Mouse (Mus musculus): ENCODE data around the gene Mvb12b. TPM values are rescaled to one million over a fixed set of nuclear protein-coding genes. Genes with fewer than 3 reads are reported as not detected.

Gene Mvb12b
- total RNA-seq, 1 experiment from 2014 or later, result 20.9 TPM

DNA sequence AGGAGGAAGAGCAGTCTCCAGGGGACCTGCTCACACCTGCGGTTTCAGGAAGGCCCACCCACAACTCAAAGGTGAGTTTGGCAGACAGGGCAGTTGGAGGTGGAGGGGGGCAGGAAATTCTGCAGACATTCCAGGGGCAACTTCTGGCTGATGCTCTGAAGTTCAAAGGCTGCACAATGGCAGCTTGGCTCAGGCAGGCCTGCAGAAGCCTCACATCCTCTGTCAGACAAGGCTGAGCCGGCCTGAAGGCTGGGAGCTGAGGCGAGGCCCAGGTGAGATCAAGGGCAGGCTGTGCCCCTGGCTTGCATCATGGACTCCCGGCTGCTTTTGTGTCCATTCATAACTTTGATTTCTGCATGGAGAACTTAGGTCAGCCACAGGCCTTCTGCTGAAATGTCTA lies 41.1 kb downstream of the Mvb12b start:
- no peak for DNase-seq

DNA sequence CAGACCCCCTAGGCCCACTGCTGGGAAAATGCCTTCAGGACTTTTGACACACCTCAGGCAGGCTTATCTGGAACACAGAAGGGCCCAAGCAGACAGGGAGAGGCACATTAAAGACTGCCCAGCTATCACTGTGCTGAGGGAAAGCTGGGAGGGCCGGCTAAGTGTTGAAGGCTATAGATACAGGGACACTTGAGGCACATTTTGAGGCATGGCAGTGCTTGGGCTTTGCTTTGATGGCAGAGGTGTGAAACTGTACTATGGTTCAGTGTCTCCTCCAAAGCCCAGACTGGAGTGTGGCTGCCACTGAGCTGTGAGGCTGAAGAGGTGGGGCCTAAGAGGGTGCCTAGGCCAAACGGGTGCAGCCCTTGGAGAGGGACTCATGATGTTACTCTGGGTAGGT lies 44.1 kb downstream of the Mvb12b start:
- no peak for DNase-seq

GRCm38 (mm10) chr2:33842983-33843577 lies 44.7 kb downstream of the Mvb12b start:
- DNase-seq, result no peak

- DNase-seq, result no peak
These were observed 45.8 kb downstream of the Mvb12b start for GRCm38 (mm10) chr2:33841980-33842379.

DNA sequence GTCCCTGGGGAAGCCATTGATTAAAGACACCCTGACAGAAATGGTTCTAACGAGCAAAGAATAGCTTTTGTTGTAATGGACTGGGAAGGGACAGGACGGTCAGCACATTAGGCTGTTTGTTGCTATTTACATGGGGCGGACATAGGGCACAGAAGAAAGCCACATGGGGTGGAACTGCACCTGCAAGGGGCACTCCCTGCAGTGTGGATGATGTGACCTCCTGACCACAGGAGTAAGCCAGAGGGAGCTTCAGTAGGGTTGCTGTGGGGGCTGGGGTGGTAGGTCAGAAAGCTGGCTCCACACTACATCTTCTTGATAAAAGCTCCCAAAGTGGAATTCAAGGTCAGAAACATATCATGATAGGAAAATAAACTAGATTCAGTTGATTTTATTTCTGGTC lies 47.3 kb downstream of the Mvb12b start:
- no peak for DNase-seq

GRCm38 (mm10) chr2:33839252-33839651 lies 48.5 kb downstream of the Mvb12b start:
- no peak for DNase-seq

- no peak for DNase-seq
These were observed 50.4 kb downstream of the Mvb12b start for GRCm38 (mm10) chr2:33837297-33837696.

DNA sequence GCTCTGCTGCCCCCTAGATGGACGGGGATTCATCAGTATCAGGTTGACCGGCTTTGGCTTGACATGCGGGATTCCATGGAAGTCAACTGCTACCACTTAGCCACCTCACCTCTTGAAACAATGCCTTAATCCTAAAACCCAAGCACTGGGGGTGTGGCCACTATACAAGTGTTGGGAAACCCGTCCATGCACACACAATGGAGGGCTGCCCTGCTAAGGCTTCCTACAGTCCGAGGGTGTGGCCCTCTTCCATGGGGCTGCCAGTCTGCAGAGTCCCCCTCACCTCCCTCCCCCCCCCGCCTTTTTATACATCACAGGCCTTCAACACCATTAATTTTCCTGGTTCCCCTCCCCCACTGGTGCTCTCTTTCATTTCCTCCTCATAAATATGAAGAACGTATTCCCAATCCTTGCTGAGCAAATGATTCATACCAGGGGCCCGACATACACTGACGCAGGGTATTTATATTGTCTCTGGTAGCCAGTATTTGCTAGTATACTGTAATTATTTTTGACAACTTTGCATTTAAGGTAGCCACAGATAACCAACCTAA lies 51.0 kb downstream of the Mvb12b start:
- DNase-seq, result no peak

DNA sequence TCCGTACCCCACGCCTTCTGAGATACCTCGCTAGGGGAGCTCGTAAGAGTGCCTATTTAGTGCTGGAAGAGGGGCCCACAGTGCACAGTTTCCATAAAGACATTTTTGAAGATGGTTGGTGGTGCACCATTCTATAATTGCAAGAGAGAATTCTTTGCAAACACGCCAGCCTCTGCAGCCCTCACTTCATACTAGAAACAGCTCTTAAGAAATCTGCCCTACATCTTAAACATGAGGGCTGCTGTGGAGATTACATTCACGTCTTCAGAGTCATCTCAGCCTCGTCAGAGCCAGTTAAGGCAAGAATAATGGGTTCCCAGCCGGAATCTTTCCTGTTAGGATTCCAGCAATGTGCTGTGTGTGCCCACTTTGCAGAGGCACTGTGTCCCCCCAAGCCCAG lies 52.7 kb downstream of the Mvb12b start:
- DNase-seq, result no peak

DNA sequence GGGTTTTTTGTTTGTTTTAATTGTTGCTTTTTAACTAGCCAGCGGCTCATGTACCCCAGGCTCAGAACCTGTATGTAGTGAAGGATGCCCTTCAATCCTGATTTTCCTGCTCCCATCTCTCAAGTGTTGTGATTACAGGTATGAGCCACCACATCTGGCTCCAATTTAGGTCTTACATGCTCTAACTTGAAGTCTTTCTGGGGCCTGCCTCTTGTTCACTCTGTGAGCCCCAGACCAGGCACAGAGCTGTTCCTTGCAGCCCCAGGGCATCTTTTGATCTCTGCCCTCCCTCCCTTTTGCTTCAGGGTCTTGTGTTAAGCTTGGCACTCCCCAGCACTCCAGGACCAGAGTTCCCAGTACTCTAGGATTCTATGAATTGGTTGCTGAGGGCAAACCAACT lies 53.8 kb downstream of the Mvb12b start:
- DNase-seq, result no peak

DNA sequence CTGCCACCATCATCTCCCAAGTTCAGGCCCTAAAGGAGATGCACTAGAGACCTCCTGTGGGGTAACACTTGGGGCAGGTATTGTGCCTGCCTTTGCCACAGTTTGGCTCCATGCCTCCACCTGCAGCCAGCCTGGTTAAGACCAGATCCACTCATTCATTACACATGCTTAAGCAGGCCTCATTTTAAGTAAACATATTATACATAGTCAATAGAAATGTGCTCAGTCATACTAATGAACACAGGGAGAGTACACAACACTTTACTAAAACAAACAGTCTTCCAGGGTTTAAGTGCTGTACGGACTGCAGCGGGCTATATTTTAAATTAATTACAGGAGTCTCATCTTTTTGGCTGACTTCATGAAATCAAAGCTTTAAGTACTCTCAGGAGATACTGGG lies 57.9 kb downstream of the Mvb12b start:
- DNase-seq, result no peak

DNA sequence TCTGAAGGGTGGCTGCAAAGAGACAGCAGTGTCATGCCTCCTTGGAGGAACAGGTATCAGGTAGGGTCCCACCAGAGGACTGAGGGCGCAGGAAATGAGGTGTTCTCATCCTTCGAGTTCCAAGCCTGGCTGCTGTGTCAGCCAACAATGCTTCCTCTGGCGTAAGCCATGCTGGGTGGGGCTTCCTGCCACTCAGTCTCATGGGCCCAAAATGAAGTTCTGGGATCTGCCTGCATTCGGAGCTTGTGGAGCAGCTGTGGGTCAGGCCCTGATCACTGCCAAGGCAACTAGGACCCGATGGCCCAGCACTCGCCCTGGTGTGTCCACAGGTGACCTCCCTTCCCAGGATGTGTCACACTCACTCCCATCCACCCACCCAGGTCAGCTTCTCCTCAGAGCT lies 61.0 kb downstream of the Mvb12b start:
- DNase-seq, result no peak

DNA sequence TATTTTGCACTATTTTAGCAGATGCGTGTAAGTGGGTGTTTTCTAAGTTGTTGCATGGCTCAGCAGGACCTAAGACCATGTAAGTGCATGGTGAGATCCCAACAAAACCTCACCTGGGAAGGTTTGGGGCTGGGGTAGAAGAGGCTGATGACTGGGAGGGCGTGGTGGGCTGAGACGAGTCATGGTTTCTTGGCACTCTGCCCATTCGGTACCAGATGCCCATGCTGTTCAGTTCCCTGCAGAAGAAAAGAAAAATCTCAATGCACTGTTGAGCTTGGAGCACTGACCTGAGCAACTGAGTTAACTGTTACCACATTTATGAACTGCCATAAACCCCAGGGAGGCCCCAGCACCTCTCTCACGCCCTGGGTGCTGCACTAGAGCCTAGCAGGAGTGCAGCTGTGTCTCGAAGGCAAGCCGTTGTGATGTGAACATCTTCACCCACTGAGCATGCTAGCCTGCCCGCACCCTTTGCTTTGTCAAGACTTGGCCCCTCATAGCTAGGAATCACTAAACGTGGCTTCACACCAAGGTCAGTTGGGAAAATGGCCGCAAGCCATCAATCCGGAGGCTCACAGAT lies 62.7 kb downstream of the Mvb12b start:
- DNase-seq, result no peak

DNA sequence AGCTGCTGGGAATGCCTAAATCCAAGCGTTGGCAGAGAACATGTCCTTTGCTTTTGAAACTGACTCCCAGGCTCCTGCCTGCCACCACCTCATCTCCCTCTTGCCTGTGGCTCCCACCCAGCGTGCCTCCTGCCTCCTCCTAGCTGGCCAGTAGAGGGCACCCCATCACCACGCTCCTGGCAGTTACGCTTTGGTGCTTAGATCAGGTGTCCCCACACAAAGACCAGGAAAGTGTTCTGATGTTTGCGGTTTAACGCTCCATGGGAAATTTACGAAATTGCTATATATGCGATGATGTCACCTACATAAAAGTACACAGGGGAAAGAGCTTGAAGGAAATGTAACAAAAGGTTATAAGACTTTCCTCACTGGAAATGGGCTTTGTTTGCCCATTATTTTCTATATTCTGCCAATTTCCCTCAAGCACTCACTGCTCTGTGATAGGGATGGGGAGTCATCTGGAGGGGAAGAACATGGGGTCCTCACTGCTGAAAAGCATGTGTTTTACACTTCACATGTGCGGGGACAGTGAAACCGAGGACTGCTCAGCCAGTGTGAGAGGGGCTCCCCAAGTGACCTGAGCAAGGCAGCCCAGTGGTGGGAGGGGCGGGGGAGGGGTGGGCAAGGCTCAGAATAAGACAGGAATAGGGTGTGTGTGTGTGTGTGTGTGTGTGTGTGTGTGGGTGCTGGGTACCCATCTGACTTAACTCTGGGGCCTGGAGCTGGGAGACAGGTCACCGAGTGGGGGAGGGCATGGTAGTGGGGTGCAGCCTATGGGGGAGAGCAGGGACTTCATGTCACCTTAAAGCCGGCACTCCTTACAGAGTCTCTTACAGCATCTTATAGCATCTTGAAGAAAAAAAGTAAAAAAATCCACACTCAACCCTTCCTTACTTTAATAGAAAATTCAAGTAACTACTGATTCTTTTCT lies 65.8 kb downstream of the Mvb12b start:
- peak; percentile 82 for DNase-seq

DNA sequence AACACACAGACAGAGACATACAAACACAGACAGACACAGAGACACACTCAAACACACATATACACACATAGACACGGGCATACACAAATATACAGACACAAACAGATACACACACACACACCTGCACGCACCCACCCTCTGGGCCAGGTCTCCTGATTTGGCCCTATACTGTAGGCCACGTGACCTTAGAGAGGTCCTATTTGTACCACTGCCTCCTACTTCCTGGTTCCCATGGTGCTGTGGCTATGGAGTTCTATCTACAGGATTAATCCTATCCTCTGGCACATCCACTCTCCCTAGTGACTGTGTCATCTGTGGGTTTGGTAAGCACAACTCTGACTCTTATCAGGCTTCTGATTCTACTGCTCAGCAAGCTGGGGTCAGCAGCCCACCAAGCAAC lies 67.3 kb downstream of the Mvb12b start:
- no peak for DNase-seq

DNA sequence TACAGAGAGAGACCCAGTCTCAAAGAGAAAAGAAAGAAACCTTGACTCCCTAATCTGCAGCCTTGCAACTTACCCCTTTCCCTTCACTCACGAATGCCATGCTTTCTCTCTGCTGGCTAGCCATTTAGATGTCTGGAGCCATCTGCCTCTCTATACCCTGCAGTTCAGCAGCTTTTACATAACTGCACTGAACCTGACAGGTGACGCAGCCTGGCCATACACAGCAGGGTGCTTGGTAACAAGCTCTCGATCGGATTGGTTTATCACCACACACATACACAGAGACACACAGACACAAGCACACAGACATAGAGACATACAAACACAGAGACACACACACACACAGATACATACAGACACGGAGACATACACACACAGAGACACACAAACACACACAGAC lies 67.7 kb downstream of the Mvb12b start:
- DNase-seq, result no peak

GRCm38 (mm10) chr2:33818385-33818784 lies 69.4 kb downstream of the Mvb12b start:
- DNase-seq, result no peak

- no peak for DNase-seq
These were observed 69.9 kb downstream of the Mvb12b start for GRCm38 (mm10) chr2:33817663-33818346.

DNA sequence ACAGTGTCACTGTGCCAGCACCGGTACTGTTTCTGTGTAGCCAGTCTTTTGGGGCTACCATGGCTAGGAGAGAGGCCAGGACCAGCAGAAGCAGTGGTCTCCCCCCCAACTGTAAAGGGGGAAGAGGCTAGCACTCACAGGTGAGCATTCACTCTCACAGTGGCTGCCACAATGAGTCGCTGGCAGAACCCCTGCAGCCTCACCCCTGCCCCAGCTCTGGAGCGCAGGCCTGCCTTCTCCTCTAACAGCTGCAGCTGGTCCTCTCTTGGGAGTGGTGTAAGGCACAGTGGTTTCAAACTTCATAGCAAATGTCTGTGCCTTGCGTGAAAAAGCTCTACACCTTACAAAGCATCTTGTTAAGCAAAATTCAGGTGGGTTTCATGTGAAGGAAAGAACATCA lies 70.7 kb downstream of the Mvb12b start:
- no peak for DNase-seq

GRCm38 (mm10) chr2:33814581-33814980 lies 73.2 kb downstream of the Mvb12b start:
- no peak for DNase-seq

DNA sequence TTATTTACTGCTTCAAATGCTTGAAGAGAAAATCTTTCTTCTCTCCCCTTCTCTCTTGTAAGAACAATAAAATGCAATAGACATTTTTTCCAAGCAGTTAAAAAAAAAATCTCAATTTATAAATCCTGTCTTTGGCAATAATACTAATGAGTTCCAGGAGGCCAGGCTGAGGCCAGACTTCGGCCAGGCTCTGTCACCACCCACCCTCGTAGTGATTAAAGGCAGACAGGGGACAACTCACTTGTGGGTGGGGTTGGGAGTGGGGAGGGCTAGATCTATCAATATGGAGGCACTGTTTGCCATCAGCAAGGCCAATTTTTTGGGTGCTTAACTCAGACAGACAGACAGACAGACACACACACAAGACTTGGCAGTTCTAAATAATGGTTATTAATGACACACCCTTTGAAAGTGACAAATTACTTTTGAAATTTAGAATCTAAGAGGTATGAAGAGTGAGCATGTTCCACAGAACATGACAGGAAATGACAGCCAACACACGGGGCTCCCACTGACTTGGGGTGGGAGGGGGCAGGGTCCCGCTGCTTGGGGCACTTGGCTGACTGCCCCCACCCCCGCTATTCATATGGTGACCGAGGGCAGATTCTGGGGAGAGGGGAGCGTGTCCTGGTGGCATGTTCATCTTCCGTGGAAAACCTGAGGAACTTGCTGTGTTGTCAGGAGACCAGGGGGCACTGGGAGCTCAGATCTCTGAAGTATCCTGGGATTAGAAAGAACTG lies 74.1 kb downstream of the Mvb12b start:
- no peak for DNase-seq

DNA sequence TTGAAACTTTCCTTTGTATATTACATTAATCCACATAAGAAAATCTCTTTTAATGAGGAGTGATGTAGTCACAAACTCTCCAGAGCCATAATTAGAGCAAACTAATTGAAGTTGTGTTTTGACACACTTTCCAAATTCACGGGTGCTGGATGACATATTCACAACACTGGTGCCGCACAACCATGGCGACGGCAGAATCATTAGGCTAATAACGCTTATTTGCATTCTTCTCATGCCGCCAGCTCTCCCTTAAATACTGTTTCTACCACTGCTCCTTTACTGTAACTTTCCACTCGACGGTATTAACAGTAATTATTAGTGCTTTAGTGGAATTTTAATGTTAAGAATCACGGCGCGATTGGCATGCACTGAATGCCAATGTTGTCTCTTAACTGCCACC lies 74.8 kb downstream of the Mvb12b start:
- no peak for DNase-seq

Measured in adrenal gland, postnatal 25 days (tissue).